Mouse (Mus musculus) MN1 (cell line): ENCODE measurements at regions not wholly inside any gene's neighbourhood (a gene's known extent, or its start where the extent isn't known, plus 50 kb on each side); places are given as distances from the start of the nearest gene placed in this dataset.

Experiments
- DNase-seq: peaks from one replicate; pipeline ENCODE4 v3.0.0-alpha.2; 2016; ENCODE audit warnings: low spot score

DNA sequence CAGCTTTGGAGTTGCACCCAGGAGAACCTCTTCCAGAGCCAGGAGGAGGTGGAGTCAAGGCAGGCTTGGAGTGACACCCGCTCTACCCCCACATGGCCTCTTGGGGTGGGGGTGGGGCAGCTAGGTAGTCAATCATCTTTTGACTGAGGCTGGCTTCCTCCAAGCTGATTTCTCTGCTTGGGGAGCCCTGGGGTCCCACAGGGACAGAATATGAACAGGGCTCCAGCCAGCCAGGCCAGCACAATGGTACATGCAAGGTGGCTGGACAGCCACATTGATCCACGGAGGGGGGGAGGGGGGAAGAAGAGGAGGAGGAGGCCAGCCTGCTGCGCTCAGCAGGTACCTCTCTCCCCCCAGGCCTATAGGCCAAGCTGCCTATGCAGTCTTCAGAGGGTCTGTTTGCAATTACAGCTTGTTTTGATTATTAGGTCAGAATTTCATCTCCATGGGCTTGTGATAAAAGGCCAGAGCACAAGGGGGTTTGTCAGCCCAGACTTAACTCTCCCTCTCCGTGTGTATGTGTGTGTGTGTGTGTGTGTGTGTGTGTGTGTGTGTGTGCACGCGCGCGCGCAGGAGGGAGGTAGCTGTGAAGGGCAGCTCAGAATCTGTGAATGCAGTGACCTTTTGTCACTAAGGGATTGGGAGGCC, 120.5 kb upstream of the Zmiz1 start:
- peak; percentile 12 for DNase-seq

- no peak for DNase-seq
Observed at GRCm38 (mm10) chr14:25340845-25341244, 118.1 kb upstream of the Zmiz1 start.

DNA sequence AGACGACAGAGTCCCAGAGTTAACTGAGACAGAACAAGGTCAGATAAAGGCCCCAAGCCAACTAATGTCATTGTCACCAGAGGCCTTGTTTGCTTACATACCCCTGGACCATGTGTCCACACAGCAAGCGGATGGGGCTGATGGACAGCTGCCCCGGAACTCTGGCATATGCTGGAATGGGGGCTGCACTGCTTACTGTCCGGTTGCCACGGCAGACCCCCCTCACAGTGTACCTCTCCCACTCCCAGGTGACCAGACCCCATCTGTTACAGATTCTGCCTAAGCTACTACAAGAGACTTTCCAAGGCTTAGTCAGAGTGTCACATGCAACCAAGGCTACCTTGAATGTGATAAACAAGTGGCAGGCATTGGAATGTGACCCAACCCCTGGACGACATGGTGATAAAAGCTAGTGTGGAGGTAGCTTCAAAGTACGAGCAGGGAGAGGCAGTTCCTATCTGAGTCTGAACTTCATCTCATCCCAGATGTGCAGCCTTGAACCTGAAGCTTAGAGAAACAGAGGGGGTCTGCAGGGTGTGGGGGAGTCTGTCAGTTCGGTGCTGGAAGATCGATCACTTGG, 117.0 kb upstream of the Zmiz1 start:
- DNase-seq: no peak

- DNase-seq: no peak
Observed at GRCm38 (mm10) chr14:25342865-25343565, 116.0 kb upstream of the Zmiz1 start.

DNA sequence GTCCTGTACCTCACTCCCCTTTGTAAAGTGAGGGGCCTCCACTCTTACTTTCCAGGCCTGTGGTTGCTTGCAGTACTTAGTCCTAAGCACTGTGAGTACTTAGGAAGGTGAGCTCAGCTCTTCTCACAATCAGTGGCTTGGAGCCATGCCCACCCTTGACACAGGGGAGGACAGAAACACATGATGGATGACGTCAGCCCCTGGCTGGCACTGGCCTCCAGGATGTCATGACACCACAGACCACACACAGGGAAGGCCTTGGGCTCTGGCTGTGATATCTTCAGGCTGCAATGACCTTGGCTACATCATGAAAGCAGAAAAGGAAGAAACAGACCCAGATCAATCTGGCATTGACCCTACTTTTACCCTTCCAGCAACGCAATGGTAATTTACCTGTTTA, 113.0 kb upstream of the Zmiz1 start:
- peak; percentile 84 for DNase-seq

- DNase-seq: peak; percentile 61
Observed at GRCm38 (mm10) chr14:25346813-25347610, 112.0 kb upstream of the Zmiz1 start.

GRCm38 (mm10) chr14:25350282-25350964, 108.6 kb upstream of the Zmiz1 start:
- no peak for DNase-seq

- peak; percentile 49 for DNase-seq
Observed at GRCm38 (mm10) chr14:25353804-25354203, 105.2 kb upstream of the Zmiz1 start.

GRCm38 (mm10) chr14:25354288-25354850, 104.6 kb upstream of the Zmiz1 start:
- DNase-seq: no peak

GRCm38 (mm10) chr14:25357805-25358204, 101.2 kb upstream of the Zmiz1 start:
- no peak for DNase-seq

- no peak for DNase-seq
Observed at GRCm38 (mm10) chr14:25359824-25360294, 99.1 kb upstream of the Zmiz1 start.

GRCm38 (mm10) chr14:25360726-25361125, 98.3 kb upstream of the Zmiz1 start:
- DNase-seq: no peak

DNA sequence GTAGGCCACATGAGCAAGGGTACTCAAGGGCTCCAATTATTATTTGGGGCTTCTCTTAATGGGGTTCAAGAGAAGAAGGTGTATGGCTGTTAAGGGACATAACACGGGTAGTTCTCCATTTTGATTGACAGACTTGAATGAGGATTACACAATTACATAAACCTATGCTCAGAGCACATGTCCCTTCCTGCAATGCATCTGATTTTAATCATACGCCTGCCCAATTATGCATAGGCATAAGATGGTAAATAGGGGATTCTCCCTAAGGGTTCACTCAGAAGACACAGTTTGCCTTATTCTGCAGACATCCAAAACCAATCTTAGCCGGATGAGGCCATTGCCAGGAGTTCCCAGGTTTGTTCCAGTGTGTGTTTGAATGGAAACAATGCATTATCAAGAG, 97.9 kb upstream of the Zmiz1 start:
- DNase-seq: no peak

- no peak for DNase-seq
Observed at GRCm38 (mm10) chr14:25362771-25363170, 96.2 kb upstream of the Zmiz1 start.

DNA sequence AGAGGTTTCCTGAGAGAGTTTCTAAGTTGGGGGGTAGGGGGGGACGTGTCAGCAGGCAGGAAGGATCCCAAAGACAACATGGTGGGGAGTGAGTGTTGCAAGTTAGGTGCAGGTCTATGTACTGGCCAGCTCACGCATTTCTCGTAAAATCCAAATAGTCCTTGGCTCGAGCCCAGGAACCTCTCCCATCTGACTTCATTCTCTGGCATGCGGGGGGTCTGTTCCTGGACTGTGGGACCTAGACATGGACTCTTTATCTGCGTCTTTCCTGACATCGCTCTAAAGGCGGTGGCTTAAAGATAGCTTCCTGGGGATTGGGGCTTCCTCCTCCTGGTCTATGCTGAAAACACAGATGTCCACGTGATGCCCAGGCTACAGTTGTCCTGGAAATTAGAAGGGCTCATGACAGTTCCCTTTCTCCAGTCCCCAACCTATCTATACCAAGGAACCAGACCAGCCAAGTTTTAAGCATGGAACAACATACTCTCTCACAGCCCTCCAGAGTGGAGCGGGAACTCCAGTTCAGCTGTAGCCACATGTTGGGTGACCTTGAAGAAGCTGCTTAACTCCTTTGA, 93.7 kb upstream of the Zmiz1 start:
- no peak for DNase-seq

- DNase-seq: peak; percentile 37
Observed at GRCm38 (mm10) chr14:25366009-25366408, 93.0 kb upstream of the Zmiz1 start.

DNA sequence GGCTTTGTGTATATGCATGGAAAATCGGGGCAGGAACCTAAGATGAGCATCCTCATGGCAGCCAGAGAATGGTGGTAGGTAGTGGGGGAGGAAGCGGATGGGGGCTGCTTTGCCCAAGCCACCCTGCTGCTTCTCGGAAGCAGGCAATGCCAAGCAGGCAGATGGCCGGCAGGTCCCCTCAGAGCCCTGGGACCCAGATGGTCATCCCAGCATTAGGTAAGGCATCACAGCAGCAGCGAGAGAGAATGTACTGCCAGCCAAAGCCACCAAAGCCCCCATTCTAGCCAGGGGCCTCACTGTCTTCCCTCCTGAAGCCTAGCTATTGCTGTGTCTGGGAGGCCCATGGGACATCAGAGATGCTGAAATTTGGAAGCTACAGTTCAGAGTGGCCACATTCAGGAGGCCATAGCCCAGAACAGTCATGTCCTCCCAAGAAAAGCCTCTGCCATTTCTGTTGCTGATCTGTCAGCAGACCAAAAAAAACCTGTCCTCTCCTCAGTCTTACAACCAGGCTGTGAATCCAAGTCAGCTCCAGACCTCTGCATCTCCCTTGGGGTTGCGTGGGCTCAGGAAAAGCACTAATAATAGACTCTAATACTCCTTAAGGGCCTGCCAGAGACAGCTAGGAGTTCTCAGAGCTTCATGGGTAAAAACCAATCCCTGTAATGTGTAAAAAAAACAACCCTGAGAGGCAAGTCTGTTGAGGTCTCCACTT, 88.5 kb upstream of the Zmiz1 start:
- DNase-seq: peak; percentile 62

DNA sequence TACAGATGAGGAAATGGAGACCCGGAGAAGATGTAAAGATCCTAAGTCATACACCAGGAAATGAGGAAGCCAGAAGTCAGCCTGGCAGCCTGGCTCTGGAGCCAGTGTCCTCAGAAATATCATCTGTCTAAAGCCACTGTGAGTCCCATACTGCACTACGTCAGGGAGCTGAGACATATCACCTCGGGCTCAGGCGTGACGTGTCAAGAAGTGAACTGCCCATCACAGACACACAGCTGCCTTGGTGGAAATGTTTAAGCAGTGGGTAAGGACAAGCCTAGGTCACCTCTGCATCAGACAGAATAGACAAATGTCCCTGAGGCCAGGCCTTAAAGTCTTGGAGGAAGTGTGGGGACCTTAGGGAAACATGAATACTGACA, 88.0 kb upstream of the Zmiz1 start:
- DNase-seq: peak; percentile 56

DNA sequence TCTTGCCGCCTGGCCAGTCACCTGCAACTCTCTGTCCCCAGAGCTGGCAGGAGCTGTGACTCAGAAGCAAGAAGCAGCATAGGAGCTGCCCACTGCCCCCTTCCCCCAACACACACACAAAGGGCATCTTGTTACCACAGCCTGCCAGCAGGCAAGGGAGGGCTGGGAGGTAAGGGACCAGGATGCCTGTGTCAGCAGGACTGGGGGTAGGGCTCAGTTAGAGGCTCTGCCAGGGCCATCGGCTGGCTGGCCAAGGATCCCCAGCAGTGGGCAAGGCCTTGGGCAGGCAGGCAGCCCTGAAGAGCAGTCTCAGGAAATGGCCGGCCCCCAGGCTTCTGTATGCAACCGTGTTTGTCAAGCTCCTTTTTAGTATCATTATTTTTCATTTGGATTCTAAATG, 87.3 kb upstream of the Zmiz1 start:
- peak; percentile 87 for DNase-seq

DNA sequence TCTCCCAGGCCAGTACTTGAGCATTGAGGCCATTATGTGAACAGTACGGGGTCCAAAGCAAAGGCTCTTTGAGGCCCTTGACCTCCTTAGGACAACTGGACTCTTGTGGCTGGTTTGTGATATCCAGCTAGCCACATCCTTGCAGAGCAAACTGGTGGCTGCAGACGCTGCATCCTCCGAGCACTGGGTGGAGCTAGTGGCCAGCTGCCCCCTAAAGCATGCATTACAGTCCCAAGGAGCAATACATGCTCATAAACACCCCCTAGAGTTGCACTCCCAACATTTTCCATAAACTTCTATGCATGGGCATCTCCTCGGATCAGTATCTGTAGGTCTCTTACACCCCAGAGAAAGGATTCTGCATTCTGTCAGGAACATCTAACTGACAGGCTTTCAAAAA, 86.4 kb upstream of the Zmiz1 start:
- DNase-seq: peak; percentile 28

DNA sequence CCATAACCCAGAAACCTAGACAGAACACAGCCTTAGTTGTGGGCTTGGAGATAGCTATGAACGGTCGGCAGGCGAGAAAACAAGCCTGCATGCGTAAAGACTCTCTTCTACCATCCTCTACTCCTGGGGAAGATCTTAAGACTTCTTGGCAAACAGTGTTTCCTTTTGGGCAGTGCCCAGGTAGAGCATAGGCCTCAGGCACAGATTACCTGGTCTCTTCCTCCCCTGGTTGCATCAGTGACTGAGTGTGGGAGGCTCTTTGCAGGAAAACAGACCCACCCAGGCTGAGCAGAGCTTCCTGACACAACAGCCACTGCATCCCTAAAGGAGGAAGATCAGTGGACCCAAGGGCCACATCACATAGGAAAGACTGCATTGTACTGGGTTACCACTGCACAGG, 85.8 kb upstream of the Zmiz1 start:
- no peak for DNase-seq
